Mouse (Mus musculus) kidney, adult 8-10 months (tissue): ENCODE data around the gene Bloc1s5.

ENCODE experiments used
- DNase-seq, 2 experiments: peaks; one replicate each; pipeline ENCODE4 v3.0.0; 2022

Gene Bloc1s5

DNA sequence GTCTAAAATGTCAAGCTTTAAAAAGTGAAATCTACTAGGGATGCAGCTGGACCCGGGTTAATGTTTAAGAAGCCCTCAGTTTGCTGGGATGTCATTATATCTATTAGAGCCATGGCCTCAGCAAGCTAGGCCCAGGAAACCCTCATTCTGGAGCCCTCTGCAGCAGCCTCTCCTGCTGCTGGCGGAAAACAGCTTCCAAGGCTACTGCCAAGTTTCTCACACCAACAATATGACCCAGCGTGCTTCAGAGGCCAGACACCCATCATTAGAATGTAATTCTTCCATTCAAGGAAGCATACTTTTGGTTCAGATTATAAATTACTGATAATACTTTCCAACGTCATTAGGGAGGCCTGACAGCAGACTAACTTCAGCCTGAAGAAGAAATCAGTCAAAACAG lies 18.0 kb downstream of the Bloc1s5 start:
- DNase-seq, result no peak

DNA sequence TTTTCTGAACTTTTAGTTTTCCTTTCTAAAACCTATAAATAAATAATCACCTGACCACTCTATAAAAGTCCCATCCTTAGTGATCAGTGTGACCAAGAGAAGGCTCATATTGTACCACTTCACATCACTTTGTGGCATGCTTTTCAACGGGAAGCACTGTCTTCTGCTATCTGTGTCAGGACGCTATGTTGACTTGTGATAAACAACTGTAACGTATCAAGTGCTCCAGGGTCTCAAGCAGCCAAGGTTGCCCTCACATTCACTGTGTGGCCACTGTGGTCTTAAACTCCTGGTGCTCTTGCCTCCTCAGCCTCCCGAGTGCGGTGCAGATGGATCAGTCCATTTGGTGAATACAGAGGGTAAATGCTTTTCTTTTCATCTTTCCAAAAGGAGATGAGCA lies 19.3 kb downstream of the Bloc1s5 start:
- no peak for DNase-seq

DNA sequence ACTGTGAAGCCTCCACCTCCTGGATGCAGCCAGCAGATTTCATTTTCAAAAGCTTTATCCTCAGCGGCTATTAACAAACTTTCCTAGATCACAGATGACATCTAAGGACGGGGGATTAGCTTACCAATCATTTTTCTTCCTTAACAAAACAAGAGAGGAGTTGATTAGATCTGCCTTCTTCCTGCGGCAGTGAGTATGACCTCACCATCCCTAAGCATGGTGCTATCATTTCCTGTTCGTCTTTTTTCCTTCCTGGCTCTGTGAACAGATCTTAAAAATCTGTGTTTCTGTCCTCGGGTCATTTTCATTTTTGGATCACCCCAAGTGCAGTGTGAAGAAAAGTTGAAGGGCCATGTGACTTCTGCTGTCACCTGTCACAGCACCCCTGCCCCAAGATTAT lies 20.6 kb downstream of the Bloc1s5 start:
- DNase-seq, result no peak

DNA sequence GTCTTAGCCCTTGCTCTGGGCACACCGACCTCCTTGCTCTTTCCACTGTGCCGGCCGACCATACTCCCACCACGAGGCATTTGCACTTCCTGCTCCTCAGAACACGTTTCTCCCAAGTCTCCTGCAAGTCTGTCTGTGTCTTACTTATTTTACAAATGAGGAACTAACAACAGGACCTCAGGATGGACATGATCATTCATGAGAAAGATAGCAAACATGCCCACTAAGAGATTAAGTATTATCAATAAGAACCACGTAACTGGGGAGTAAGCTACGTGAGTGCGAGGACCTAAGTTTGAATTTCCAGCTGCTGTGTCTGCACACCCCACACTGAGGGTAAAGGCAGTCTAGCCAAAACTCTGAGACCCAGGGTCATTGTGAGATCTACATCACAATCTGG lies 21.3 kb downstream of the Bloc1s5 start:
- DNase-seq, result no peak

DNA sequence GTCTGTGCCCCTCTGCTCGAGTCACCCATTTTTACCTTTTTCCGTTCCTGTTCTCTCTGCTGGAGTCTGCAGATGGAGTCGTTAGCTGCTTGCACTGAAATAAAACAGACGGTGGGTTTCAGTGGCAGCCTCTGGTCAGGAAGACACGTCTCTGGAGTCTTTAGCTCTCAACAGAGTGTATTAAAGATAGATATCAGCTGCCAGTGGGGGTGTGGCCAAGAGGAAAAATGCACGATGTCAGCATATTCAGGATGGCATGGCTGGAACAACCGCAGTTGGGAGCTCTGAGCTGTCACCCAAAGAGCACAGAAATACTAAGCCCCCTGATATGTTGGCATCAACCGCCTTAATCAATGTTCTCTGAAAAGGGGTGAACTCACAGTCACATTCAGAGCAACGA lies 22.3 kb downstream of the Bloc1s5 start:
- no peak for DNase-seq

DNA sequence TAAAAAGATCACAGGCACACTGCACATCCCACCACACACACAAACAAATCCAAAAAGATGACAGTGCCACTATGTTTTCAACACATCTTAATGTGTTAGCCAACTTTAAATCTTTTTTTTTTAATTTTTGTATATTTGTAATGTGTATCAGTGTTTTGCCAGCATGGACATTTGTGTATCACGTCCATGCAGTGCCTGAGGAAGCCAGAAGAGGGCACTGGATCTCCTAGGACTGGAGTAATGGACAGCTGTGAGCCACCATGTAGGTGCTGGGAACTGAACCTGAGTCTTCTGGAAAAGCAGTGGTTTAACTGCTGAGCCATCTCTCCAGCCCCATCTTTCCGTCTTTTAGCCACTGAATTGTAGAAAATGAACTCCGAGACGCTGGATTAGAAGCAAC lies 22.7 kb downstream of the Bloc1s5 start:
- no peak for DNase-seq

DNA sequence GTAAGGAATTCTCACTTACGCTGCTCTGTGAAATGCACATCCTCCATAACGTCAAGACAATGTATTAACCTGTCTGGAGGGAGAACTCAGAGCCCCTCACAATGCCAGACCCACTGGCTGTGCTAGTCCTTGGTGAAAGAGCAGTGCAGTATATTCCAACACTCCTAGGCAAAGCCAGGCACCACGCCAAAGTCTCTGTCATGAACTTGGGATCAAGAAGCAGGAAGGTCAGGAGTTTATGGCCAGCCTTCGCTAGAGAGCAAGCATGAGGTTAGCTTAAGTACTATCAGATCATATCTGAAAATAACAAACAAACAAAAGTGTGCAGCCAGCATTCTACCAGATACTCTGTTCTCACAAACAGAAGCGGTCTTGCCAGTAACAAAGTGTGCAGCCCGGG lies 24.6 kb downstream of the Bloc1s5 start:
- peak; percentile 59 to 65 for DNase-seq

DNA sequence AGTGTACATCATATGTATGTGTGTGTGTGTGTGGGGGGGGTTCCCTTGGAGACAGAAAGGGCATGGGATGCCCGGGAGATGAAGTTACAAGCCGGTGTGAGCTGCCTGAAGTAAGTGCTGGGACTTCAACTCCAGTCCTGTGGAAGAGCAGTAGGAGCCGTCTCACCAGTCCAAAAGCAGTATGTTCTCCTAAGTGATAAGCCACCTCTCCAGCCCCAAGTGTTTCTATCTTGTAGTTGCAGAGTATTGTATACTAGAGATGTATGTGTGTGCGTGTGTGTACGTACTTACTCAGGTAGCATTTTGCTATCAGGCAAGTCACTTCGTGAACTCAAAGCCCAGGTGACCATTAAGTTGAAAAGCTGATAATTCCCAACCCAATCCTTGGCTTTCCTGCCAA lies 27.8 kb downstream of the Bloc1s5 start:
- DNase-seq, result no peak

DNA sequence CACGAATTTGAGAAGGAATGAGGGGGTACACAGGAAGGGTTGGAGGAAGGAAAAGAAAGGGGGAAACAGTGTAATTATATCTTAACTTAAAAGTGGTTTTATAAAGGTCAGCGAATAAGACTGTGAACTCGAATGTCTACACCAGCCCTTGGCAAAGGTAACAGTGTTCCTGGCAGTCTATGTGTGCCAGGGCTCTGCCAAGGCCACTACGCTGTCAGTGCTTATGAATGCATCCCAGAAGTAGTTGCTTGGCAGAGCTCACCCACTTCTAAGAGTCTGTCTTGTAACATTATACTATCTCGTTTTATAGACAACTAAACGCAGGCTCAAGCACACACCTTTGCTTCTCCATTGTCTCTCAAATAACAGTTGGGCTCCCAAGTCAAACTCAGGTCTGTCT lies 29.6 kb downstream of the Bloc1s5 start:
- no peak for DNase-seq

DNA sequence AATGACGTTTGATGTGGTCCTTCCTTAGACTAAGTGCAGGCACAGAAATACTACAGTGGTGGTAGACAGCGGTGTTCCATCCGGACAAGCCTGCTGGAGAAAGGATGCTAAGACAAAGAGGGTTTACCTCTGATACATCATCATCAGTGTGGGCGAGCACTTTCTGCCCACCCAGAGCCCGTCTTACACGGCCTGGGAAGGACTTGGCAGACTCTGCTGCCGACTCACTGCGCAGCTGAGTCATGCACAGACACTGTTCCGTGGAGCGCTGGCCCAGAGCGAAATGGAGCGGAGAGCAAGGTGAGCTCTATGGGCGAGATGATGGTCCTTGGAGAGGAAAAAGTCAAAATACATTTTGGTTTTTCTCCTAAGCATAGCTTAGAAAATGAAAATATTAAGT lies 31.9 kb downstream of the Bloc1s5 start:
- no peak for DNase-seq

DNA sequence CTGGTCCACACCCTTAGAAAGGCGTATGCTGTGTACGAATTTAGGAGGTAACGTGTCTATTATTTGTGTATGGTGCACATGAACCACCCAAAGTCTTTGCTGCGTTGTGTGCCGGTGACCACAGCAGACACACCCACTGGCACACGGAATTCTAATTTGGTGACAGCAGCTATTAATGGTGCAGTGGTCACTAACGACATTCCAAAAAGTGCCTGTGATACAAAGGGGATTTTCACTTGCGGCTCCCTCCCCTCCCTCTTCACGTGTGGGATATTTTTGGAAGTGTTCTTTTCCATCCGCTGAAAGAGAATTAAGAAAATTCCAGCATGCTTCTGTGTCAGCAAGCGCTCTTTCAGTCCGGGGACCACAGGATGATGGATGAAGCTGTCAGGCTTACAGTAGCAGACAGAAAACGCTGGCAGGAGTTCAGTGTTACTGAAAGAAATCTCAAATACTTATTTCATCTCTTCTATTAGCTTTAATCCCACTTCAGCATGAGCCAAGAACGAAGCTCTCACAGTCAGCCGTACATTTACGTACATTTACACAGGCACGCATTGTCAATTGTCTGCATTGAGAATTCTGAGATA lies 32.6 kb downstream of the Bloc1s5 start:
- DNase-seq, result no peak

DNA sequence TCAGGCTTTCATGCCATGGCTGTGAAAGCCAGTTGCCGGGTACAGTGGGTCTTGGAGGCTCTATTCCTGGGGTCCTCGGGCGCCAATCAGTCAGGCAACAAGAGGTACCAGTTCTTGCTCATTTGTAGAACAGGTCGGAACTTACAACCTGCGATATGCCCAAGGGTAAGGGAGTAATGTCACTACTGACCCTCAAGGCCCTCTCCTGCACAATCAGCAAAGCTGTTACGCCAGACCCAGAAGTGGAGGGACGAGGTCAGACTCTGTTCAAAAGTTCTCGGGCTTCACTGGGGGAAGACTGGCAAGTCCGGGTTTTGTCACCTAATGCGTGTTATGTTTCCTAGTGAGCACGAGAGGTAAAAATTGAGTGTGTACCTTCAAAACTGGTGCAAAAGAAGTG lies 34.1 kb downstream of the Bloc1s5 start:
- DNase-seq, result no peak

DNA sequence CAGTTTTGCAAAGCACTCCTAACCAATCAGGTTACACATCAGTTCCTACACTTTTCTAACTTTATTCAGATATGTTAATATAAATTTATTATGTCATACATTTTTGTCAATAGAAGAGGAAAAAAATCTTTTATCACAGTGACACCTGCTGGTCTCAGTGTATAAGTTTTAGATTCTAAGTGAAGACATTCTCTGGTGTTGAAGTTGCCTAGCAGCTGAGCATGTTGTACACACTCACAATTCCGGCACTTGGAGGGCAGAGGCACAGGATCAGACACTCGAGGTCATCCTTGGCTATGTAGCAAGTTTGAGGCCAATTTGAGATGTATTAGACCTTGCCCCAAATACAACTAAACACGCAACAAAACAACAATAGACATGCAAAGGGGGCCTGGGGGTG lies 37.8 kb downstream of the Bloc1s5 start:
- DNase-seq, result no peak

DNA sequence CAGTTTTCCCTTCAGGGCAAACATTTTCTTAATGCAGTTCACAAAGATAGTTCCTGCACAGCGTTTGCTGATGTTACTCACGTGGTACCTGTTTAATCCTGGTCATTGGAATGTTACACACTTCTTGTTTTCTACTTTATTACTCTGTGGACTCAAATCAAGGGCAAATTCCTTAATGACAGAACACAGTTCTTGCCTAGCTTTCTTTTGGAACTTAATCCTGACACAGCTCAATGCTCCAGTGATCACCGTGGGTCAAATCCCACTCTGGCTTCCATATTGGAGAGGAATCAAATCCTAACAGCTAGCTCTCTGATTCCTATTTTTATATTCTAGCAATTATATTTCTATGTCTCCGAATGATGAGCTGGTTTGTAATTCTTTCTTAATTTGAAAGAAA lies 38.4 kb downstream of the Bloc1s5 start:
- peak; percentile 56 to 57 for DNase-seq

DNA sequence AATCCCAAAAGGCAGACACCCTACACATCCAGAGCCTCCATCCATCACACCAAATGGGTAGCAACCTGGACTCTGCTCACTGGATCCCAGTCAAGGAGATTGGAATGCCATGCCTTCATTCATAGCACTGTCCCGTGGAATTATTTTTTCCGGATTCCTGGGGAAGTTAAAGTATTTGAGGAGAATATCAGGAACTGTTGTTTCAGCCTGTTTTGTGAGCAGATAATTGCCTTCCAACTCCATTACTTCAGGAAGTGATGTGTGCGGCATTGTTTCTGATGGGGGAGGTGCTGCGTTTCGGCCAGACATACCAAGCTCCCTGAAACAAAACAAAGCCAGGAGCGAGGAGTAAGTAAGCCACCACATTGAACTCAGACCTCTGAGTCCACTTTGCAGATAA lies 41.8 kb downstream of the Bloc1s5 start:
- DNase-seq, result peak; percentile 41 to 55

DNA sequence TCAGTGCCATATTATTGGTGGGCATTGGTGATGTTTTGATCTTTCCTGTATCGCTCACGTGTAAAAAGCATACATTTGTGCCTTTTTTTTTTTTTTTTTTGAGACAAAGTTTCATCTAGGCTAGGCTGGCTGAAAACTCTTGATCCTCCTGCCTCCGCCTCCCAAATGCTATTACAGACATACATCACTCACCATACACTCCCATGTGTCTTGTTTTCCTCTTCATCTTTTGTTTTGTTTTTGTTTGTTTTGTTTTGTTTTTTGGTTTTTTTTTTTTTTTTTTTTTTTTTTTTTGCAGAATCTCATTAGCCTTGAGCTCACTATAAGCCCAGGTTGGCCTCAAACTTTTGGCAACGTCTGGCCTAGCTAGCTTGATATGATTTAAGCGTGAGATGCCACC lies 47.6 kb downstream of the Bloc1s5 start:
- no peak for DNase-seq

DNA sequence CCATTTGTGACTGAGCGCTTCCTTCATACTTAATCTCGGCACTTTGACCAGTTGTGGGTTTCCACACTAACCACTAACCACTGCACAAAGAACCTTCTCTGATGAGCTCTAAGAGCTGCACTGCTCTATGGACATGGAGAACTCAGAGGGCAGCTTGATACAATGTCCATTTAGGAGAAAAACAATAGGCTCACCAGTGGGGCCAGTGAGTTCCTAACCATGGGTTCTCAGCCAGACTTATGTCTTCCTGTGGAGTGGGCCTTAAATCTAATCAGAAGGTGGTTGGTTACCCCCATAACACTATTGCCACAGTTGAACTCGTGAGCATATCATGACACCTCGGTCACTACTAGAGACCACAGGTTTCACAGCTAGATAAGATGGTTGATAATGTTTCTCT lies 48.5 kb downstream of the Bloc1s5 start:
- DNase-seq, result no peak

DNA sequence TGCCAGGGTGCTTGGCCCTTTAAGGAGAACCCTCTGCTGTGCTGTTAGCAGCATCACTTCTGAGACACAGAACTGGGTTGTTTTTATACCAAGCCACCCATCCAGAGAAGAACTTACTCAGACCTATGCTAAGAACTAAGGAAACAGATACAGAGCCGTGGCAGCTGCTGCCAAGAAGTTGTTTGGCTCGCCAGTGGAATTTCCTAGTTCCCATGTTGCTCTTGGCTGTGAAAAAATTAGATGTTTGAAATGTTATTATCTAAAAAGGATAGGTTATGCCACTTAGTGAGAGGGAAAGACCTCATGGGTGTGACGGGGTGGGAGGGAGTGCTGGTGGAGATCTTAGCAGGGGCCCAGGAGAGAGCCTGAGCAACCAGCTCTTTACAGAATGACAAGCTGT lies 52.1 kb downstream of the Bloc1s5 start:
- no peak for DNase-seq

DNA sequence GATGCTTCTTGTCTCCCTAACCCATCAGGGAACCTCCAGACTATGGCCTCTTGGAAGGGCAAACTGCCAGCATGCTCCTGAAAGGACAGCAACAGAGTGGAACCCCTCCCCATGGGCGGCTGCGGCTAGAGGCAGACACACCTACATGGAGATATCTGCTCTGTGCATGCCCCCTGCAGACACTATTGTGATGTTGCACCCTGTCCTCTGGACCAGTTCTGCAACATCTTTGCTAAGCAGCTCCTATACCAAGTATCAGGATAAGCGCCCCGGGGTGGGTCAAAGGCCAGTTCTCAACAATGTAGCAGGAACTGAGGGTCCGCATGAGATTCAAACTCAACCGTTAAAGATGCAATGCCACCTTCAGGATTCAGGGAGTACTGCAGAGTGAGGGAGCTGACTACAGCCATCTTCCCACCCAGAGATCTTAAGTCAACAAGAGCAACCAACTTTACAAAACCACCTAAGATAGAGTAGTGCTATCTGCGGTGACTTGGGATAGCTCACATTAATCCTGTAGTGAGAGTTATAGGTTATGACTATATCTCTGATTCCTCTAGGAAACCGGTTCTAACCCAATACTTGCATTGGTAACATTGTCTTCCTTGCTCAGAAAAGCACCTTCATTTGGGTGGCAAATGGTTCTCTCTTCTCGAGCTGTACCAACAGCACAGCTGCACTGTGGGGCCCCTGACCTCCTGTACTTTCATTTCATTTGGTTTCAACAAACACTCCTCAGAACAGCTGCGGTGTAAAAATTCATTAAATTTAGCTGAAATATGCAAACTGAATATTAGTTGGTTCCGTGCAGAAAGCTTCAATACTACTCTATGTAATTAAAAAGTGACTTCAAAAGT lies 54.1 kb downstream of the Bloc1s5 start:
- DNase-seq, result peak; percentile 79

DNA sequence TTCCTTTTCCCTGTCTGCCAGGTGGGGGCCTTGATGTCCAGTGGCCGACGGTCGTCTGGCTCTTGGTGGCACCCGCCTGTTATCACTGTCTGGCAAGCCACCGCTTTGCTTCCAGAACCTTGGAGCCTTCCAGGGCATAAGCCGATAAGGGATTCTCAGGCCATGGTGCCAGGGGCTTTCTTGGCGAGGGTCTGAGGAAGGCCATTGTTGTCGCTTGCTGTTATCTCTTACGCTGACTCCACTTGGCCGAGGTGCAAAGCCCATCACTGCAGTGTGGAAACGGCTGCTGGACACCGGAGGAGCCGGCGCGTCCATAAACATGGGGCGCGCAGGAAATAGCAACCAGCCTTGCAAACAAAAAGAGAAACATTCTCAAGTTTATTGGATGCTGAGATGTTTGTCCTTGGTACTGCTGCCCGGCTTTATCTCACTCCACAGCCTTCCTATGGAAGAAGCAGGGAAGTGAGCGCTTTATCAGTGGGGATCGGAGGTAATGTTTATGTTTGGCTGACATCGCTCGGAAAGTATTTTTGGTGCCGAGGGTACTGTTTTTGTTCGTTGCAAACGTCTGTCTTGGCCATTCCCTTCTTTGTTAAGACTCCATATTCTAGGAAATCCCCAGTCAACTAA lies 54.8 kb downstream of the Bloc1s5 start:
- no peak for DNase-seq

DNA sequence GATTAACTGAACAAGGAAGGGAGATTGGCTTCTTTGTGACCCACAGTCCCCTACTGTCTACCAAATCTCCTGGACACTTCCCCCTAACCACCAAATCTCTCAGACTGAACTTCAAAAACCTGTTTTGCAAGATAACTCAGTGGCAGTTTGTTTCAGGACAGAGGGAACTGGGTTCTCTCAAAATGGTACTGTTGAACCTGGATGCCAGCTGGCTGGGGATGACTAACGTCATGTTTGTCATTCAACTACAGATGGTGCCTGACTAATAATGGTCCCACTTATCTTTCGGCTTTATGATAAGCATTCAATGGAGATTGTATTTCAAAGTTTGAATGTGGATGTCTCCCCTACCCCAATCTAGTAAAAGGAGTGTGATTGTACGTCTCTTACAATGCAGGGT lies 60.2 kb downstream of the Bloc1s5 start:
- no peak for DNase-seq

DNA sequence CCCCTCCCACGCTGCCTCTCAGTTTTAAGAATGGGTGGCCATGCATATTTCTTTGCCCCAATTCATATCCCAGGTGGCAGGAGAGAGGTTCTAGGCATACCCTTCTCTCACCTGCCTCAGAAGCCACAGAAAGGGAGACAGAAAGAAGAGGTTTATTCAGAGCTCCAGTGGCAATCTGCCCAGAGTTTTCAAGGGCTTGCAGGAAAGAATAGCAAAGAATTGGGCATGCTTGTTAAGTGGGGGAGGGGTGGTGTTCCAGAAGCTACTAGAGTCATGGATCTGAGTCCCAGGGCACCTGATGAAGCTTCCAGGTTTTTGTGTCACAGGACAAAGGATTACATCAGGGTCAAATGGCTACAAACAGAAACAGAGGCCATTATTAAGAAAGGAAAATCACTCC lies 61.6 kb downstream of the Bloc1s5 start:
- DNase-seq, result no peak

DNA sequence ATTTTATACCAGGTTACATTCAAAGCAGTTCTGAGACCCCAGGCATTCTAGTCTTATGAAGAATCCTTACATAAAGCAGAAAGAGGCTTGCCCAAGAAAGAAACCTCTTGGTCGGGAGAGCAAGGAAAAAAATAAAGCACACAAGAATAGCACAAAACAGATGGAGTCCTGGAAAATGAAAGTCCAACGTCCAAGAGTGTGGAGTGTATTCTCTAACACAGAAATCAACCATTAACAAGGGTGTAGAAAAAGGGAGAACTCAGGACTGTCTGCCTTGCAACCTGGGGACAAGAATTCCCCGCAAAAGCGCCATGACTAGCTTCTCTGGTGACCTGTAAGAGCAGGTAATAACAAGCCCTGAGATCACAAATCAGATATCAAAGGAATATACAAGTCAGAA lies 69.7 kb downstream of the Bloc1s5 start:
- DNase-seq, result peak; percentile 30 to 50

DNA sequence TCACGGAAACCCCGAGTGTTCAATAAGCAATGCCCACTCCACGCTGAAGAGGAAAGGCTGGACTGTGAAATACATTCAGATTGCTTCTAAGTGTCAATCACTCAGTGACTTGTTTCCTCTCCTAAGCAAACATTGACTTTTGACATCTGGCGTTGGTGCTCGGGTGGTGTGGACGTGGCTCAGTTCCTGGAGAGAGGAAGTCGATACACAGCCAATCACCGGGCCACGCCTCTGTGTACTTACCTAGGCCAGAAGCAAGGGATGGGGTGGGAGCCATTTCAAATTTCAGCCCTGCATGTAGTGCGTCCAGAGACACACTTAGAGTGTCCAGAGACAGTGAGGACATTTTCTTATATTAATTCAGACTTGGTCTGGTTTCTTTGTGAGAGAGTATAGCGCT lies 80.3 kb downstream of the Bloc1s5 start:
- DNase-seq, result no peak
